Mouse (Mus musculus): Measurements from ENCODE around the gene Maml3. TPM values are rescaled to one million over a fixed set of nuclear protein-coding genes. Genes with fewer than 3 reads are reported as not detected.
A peak's percentile ranks its signal among the peaks of the same experiment; 100 is the strongest.

Gene Maml3
- total and polyA plus RNA-seq, 3 experiments = 5.3 to 7.8 (median 7.8) TPM

DNA sequence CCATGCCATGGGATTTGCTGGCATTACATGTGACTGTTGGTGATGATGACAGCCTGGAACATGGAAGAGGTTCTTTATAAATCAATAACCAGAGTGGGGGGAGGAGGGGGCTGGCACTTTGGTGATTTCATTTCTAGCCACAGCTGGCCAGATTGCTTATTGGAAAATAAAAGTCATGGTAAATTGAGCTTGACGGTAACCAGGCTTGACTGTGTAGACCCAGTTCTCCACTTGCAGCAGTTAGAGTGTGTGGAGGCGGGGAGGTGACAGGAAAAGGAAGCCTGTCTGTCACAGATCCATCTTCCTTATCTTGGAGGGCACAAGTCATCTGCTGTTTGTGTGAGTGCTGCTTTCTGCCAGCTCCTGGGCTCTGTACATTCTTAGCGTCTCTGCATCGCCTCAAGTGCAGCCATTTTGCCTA, 360.5 kb downstream of the Maml3 start:
- DNase-seq = no peak

DNA sequence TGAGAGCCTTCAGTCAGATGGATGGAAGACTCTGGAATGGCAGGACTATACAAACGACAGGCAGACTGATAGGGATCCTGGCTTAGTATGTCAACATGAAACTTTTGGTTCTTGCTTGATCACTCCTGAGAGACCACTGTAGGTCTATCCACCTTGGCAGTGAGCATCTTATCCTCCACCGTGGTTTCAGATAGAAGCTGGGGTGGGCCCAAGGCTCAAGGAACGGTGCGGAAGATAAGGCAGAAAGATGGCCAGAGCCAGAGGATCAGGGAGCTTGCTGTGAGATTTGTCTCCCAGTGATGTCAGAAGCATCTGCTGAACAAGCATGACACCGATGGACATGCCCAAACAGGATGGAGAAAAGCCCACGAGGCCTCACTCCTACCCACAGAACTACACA, 362.5 kb downstream of the Maml3 start:
- DNase-seq = no peak

DNA sequence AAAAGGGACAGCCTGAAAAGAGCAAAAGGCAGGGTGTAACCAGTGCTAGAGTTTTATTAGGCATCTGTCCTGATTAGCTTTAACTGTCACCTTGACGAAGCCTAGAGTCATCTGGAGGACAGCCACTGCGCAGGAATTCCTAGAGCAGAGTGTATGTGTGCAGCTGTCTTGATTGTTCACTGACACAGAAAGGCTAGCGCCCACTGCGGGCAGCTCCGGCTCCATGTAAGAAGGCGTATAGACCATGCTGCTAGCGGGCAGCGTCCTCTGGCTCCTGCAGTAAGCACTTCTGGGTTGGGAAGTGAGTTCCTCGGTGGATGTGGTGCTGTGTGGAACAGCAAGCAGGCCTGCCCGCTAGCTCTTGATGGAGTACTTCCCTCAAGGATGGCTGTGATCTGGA, 363.1 kb downstream of the Maml3 start:
- DNase-seq = no peak

DNA sequence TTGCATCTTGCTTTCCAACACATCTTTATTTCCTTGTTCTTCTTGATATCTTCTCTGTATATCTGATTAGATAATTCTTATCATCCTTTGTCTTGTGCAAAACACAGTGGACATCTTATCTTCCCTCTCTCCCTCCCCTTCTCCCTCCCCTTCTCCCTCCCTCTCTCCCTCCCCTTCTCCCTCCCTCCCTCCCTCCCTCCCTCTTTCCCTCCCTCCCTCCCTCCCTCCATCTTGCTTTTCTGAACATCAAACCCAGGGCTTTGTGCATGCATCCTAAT, 365.1 kb downstream of the Maml3 start:
- no peak for DNase-seq

DNA sequence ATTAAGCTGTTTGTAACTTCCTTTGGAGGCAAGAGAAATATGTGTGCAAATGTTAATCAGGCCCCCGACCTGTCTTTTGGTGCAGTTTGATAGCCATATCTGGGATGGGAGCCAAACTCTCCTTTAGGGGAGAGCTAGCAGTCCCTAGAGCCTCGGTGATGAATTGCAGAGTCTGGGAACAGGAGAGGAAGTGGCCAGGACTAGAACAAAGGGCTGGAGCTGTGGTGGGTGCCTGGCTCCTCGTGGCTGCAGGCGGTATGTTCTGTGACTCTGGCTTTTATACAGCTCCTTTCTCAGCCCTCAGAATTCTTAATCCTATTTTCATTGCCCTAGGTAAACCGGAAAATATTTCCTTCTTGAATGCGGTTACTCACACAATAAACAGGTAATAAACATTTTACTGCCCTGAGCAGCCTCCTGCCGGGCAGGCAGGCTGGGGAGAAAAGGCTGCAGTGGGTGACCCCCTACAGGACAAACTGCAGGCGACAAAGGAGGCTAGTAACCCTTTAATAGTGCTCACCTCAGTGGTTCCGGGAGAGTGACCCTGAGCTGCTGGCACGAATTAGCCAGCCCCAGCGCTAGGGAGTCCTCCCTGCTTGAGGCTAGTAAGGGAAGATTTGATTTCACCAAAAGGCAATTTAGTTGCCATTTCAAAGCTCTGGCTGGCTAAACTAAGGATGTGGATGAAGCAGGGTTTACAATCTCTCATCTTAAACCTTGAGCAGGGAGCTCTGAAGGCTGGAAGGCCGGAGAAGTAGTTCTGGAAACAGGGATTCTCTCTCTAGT, 365.6 kb downstream of the Maml3 start:
- peak; percentile 22 for DNase-seq

DNA sequence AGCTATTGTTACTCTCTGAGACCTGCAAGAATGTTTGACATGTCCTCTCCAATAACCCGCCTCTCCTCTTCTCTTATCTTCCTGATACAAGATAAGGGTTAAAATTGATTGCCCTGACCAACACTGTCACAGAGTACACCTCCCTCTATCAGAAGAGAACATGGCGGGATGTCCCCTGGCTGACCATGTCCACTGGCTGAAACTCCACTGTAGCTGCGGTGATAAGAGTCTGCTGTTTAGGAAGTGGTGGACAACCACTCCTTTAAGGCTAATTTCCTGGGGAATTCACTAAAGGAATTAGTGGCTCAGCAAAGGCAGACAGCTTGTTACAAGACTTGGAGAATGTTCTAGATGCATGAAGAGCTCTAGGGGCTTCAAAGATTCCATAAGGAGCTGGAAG, 371.2 kb downstream of the Maml3 start:
- DNase-seq = no peak

DNA sequence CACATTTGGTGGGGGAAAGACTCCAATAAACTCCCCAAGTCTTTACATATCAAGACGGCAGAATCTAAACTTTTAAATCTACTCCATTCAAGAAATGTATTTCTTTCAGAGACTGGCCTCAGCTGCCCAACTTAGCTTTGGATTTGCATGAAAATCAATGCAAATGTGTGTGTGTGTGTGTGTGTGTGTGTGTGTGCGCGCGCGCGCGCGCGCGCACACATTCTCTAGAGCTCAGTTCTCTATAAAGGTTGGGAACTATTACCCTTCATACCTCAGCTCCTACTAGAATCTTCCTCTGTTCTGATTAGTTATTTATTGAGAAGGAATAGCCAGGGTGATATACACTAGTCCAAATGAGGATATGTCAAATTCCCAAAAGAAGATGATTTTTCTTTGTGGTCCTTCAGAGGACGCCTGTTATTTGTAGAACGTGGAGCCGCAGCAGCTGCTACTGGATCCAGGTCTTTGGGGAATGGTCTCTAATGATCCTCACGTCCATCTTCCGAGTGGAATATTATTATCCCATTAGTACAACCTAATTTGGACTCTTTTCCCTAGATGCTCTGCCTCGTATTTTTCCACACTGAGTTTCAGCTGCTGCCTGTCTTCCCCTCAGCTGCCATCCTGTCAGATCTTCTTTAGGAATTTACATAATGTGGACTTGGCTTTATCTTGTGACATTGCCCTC, 372.8 kb downstream of the Maml3 start:
- no peak for DNase-seq

DNA sequence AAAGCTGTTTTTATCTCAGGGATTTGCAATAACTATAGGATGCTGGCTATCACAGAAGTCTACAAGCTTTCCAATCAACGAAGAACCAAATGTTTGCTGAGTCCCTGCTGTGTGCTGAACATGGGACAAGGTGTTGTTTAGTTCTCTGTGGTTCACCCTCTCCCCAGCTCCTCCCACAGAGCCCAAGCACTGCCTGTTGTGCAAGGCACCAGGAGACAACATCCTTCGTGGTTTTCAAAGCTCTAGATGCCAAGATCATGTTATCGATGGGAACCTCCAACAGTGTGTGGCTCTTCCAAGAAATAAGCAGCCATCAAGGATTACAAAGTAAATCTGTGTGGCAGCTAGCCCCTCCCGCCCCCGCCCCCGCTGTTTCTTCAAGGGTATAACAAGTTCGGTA, 374.2 kb downstream of the Maml3 start:
- DNase-seq = no peak

DNA sequence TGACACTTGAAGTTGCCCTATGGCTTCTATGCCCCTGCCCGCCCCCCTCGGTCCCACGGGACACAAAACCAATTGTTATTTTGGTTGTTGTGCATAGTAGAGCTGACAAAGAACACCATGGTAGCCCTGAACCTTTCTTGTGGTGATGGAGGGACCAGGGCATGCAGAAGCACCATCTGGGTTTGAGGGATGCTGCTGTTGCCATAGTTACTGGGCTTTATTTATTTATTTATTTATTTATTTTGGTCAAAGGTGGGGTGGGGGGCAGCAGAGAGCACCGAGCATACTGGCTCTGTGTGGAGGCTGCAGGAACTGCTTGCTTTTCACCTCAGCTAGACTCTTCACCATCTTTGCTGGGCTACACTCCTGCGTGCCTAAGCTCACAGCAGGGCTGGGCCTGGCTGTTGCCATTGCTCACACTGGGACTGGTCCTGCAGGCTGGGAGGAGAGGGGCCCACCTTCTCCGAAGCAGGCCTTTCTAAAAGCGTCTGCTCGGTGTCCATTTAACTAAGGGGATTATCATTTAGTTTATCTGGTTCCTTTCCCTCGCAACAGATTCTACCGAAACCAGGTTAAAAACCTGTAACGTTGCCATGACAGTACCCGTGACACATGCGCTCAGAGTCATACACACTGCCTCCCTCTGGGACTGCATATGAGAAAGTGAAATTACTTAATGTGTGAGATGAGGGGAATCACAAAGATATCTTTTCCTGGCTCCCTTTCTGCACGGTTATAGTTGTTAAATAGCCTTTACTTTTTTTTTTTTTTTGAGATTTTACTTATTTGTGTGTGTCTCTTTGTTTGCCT, 375.6 kb downstream of the Maml3 start:
- DNase-seq = no peak

DNA sequence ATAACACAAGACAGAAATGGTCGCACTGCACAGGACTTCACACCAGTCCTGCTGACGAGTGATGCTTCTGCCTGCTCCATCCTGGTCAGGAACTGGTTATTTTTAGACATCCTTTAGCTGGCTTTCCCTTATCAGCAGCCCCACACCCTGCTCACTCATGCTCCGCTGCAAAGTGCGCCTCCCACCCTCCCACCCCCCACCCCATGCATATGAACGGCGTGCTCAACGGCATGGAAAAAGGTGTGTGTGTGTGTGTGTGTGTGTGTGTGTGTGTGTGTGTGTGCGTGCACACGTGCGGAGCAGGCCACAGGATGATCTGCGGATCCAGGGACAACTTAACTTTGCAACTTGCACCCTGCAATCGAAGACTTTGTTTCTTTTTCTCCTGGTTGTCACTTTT, 376.4 kb downstream of the Maml3 start:
- DNase-seq = no peak

DNA sequence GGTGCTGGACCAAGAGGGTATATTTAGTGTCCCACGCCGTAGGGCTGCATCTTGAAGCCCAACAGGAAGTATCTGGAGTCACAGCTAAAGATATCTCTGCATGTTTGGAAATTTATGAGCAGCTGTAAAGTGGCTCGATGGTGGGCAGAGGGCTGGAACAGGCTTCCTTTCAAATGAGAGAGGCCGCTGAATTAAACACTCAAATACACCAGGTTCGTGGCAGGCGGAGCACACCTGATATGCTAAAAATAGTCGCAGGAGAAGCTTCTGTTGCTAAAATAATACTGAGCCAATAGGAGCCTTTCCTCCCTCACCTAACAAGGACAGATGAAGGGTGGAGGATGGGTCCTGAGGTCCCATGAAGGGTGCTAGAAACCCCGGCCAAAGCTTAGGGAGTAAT, 376.9 kb downstream of the Maml3 start:
- DNase-seq = no peak

DNA sequence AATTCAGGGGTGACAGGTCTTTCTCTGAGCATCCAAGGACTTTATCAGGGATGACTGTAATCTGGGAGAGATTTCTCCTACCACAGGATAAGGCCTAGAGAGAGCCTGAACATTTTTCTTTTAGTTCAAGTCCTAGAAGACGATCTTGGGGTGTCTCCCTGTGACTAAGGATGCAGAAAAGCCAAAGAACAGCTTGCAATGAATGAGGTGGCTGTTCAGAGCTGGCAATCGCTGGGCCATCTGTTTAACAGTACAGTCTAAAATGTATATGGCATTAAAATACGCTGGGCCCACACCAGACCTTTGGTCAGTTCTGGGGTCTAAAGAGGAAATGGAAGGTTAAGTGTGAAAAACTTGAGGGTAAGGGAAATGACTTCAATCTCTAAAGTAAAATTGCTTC, 377.4 kb downstream of the Maml3 start:
- no peak for DNase-seq

DNA sequence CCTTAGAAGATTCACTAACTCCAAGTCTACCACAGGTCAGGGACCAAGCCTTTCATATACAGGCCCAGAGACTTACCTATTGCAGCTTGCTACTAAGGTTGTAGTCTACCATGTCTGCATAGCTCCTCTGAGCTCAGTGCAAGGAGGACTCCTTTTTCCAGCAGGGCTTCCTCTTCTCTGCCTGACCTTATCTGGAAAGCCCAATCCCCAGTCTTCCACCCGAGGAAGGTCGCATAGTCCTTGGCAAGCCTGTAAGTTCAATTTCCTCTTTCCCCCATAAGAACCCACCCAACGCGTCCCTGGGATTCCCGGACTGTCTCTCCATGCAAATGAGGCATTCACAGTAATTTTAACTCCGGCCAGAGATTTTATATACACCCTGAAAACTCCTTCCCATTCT, 378.6 kb downstream of the Maml3 start:
- DNase-seq = no peak

DNA sequence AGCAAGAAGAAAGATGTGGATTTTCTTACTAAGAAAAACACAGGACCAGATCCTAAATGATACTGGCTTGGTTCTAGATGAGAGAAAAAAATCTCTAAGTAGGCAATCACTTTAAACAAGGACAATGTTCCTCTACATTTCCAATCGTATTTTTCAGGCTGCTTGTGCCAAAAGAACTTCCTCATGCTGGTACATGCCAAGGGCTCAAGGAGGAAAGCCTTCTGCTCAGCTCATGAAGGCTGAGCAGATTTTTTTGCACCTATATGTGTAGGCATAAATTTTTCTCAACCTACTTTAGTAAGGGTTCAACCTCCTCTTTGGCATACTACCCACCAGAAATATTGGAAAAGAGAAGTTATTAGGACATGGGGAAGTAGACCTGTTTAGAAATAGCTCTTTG, 384.9 kb downstream of the Maml3 start:
- no peak for DNase-seq

DNA sequence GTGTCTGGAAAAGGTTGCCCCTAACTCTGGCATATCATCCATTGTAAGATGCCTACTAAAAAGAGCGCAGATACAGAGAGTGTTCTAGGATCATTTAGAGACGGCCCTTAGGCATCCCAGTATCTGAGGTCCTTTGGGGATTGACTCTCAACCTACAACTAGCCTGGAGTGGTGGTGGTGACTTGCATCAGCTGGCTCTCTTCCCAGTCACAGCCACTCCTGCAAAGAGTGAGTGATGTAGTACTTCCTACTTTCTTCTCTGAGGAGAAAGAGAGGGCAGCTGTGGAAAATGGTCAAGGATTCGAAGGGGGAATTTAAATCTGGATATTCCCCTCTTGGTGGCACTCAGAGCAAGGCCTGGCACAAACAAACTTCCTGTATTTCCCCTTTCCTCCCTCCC, 385.5 kb downstream of the Maml3 start:
- DNase-seq = peak; percentile 13

DNA sequence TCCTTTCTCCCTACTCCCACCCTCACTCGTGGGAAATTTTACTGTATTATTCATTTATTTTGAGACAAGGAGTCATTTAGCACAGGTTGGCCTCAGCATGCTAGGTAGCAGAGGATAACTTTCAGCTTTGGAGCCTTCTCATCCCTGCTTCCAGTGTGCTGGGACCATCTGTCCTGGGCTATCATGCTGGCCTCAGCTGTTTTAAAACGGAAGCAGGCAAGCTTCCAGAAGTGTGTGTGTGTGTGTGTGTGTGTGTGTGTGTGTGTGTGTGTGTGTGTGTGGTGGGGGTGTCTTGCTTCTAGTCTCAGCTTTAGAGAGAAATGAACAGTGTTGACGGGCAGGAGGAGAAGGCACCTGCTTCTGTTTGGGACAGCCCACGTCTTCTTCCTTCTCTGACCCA, 387.0 kb downstream of the Maml3 start:
- no peak for DNase-seq

DNA sequence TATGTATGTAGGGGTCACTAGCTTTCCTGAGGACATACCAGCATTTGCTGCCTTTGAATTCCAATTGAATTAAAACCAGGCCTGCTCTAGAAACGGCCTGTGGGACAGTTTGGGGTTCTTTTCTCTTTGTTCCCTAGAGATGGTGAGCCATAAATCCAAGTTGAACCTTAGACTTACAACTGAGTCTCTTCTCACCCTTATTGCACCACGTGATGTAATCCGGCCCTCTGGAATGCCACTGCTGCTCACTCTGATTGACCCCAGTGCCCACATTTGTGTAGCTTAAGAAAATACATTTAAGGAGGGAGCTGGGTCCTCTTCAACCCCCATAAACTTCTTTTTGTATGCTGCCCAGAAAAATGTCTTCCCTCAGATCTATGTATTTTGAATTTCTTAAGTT, 387.4 kb downstream of the Maml3 start:
- DNase-seq = no peak

DNA sequence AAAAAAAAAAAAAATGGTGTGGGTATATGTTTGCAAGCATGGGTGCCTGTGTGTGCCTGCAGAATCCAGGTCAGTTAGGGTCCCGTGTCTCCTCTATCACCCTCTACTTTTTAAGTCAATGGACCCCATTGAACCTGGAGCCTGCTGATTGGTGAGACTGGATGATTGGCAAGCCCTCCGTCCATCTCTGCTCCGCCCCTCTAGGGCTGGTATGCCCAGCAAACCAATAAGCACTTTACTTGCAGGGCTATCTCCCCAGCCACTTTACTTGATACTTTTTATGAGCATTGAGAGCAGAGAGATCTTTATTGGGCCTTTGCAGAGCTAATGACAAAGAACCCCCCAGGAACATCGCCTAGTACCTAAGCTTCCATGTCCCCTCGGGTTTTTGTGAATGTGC, 390.4 kb downstream of the Maml3 start:
- no peak for DNase-seq

DNA sequence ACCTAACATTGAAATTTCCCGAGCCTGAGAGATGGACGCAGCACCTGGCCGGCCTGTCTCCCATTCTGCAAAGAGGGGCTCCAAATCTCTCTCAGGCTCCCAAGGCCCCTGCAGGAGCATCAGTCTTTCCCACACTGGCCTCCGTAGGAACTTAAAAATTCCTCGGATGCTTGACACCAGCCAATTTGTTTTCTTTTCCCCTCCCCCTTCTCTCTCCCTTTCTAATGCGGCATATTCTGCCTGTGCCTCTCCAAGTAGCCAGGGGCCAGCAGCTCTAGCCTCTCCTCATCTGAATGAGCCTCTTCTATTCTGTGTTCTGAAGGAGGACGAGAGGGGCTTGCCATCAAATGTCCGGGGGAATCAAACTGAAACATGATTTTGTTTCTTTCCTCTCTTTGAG, 391.6 kb downstream of the Maml3 start:
- DNase-seq = no peak

DNA sequence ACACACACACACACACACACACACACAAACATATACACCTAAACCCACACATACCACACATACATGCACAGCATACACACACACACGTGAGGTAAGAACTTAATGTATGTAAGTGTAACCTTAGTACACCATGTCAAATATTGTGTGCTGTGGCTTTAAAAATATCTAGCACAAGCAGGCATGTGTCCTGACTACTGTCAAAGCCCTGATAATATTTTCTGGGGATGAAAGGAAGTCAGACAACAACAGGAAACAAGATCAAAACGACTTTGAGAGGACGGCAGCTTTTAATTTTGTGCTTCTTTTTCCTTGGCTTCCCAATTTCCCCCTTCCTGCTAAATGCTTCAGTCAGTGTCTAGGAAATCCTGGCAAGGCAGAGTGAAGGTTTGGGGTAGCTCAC, 392.5 kb downstream of the Maml3 start:
- DNase-seq = no peak

DNA sequence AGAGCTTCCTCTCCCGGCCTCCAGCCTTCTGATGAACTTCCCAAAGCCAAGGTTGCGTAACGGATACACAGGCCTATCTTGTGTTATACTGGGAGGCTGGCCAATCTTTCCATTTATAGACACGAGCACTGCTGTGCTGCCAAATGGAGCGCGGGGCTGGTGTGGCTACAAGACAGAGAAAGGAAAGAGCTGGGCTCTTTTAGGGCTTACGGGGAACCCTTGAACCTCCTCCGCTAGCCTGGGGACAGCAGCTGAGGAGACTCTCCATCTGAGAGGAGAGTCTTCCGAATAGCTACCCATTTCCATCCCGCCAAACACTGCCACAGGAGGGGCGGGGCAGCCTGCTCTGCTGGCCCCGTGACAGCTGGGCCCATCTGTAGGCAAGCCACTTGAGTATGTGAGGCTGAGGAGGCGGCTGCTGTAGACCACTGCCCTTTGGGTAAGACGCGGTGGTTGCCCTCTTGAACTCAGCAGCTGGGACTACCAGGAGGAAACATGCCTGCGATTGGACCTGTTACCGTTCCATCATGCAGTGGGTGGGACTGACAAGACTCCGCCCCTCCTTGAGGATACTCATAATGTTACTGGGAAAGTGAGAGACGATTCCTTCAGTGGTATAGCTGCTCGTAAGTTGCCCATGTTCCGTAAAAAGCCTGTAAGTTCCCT, 396.0 kb downstream of the Maml3 start:
- DNase-seq = peak; percentile 90

DNA sequence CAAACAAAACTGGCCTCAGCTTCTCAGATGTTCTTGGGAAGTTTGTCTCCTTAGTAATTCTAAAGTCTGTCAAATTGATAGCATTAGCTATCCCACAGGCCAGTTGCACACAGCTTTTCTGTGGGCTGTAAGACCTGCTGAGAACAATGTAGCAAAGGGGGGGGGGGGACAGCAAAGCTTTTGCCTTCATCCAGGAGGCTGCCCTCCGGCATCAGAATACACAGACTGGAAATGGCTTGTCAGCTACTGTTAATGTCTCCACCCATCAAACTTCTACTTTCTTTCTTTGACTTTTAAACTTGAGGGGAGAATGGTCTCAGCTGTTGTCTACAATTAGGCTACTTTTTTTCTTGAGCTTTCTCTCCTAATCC, 396.5 kb downstream of the Maml3 start:
- DNase-seq = no peak

DNA sequence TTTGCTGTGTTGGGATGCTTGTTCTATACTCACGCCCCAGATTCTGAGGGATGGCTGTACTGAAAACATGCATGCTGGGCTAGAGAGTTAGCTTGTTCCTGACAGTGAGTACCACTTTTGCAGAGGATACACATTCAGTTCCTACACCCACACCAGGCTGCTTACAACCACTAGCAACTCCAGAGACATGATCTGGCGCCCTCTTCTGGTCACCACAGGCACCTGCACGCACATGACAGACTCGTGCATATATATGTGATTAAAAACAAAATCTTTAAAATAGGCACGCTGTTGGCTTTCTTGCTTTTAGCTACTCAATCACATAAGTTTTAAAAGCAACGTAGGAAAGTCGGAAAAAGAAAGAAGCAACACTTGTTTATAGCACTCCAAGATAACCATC, 399.7 kb downstream of the Maml3 start:
- DNase-seq = no peak

Data from adrenal gland, adult 2 months (tissue).